Mouse (Mus musculus): ENCODE data around the gene Cavin1. TPM values are rescaled to one million over a fixed set of nuclear protein-coding genes. Genes with fewer than 3 reads are reported as not detected.

Gene Cavin1
- polyA plus RNA-seq, 1 experiment from 2014 or later: 461 TPM

DNA sequence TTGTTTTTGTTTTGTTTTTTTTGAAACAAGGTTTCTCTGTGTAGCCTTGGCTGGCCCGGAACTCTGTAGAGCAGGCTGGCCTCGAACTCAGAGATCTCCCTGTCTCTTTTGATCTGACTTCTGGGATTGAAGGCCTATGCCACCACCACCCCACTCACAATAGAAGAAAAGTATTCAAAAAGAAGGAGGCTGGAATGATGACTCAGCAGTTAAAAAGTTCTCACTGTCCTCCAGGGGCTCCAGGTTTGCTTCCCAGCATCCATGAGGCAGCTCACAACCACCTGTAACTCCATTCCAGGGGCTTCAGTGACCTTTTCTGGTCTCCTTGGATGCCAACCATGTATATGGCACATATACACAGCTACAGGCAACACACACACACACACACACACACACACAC is 28.1 kb upstream of the Cavin1 start:
- 77% methylated on average over 2 of the region's 2 CpGs for WGBS

GRCm38 (mm10) chr11:100996501-100996900 is 25.8 kb upstream of the Cavin1 start:
- ATAC-seq (ENCODE audit: low read depth): no peak

More for the DNA sequence above, 28.1 kb upstream of the Cavin1 start:
- no peaks in the 10 kb centered on the region; the same call in 1 of the 2 replicates for H3K4me1 ChIP-seq (replicated peaks; ENCODE audit: control insufficient read depth, insufficient read depth, low read length)
- H3K27me3 ChIP-seq (ENCODE audit: control insufficient read depth, insufficient read depth, low read depth, low read length): no peaks in the 10 kb centered on the region; the same call in 1 of the 2 replicates
- ATAC-seq (ENCODE audit: low read depth): no peak
- no peaks in the 10 kb centered on the region for H3K9me3 ChIP-seq (ENCODE audit: control insufficient read depth, low read length)
- no peaks in the 10 kb centered on the region for H3K36me3 ChIP-seq (ENCODE audit: control insufficient read depth, insufficient read depth, low read length)
- no peak overlapping the region for H3K4me3 ChIP-seq (ENCODE audit: low read length)
- H3K9ac ChIP-seq (ENCODE audit: low read length): no peak overlapping the region
- H3K27ac ChIP-seq (ENCODE audit: low read length): no peak overlapping the region
- H3K4me2 ChIP-seq (ENCODE audit: low read depth, low read length): no peak overlapping the region

GRCm38 (mm10) chr11:100994655-100995054 is 24.0 kb upstream of the Cavin1 start:
- H3K4me2 ChIP-seq (ENCODE audit: low read depth, low read length): no peak overlapping the region

More at GRCm38 (mm10) chr11:100996501-100996900, 25.8 kb upstream of the Cavin1 start:
- 78% methylated on average over 4 of the region's 4 CpGs for WGBS
- H3K9ac ChIP-seq (ENCODE audit: low read length): no peak overlapping the region
- H3K4me1 ChIP-seq (replicated peaks; ENCODE audit: control insufficient read depth, insufficient read depth, low read length): no peaks in the 10 kb centered on the region
- H3K27ac ChIP-seq (ENCODE audit: low read length): no peak overlapping the region
- H3K9me3 ChIP-seq (ENCODE audit: control insufficient read depth, low read length): no peaks in the 10 kb centered on the region
- no peak overlapping the region for H3K4me2 ChIP-seq (ENCODE audit: low read depth, low read length)
- H3K4me3 ChIP-seq (ENCODE audit: low read length): no peak overlapping the region
- no peaks in the 10 kb centered on the region; the same call in 1 of the 2 replicates for H3K27me3 ChIP-seq (ENCODE audit: control insufficient read depth, insufficient read depth, low read depth, low read length)
- H3K36me3 ChIP-seq (ENCODE audit: control insufficient read depth, insufficient read depth, low read length): no peaks in the 10 kb centered on the region

GRCm38 (mm10) chr11:100994233-100994632 is 23.5 kb upstream of the Cavin1 start:
- no peak for ATAC-seq (ENCODE audit: low read depth)
- no peak overlapping the region for H3K4me2 ChIP-seq (ENCODE audit: low read depth, low read length)
- 42% methylated on average over 9 of the region's 9 CpGs for WGBS

More at GRCm38 (mm10) chr11:100994655-100995054, 24.0 kb upstream of the Cavin1 start:
- WGBS: 51% methylated on average over 5 of the region's 5 CpGs
- no peak for ATAC-seq (ENCODE audit: low read depth)
- Histone ChIP-seq H3K9ac (ENCODE audit: low read length) (no peak overlapping the region), H3K4me3 (ENCODE audit: low read length) (no peak overlapping the region), H3K27ac (ENCODE audit: low read length) (no peak overlapping the region), H3K4me1 (replicated peaks; ENCODE audit: control insufficient read depth, insufficient read depth, low read length) (no peaks in the 10 kb centered on the region), H3K27me3 (ENCODE audit: control insufficient read depth, insufficient read depth, low read depth, low read length) (no peaks in the 10 kb centered on the region; the same call in 1 of the 2 replicates), H3K9me3 (ENCODE audit: control insufficient read depth, low read length) (no peaks in the 10 kb centered on the region), H3K36me3 (ENCODE audit: control insufficient read depth, insufficient read depth, low read length) (no peaks in the 10 kb centered on the region)

DNA sequence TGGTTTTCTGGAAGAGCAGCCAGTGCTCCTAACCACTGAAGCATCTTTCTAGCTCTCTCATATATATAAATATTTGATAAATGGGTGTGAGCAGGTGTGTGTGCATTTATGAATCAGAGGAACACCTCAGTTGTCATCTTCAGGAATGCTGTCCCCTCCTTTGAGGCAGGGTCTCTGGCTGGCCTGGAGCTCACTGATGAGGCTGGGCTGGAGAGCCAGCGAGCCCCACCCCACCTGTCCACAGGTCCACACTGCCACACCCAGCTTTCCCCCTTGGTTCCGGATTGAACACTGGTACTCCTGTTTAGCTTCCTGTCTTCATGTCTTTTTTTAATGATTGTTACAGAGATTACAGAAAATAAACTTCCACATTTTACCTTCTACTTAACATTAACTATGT is 22.8 kb upstream of the Cavin1 start:
- Histone ChIP-seq H3K4me3 (ENCODE audit: low read length) (no peak overlapping the region), H3K36me3 (ENCODE audit: control insufficient read depth, insufficient read depth, low read length) (no peaks in the 10 kb centered on the region), H3K4me1 (replicated peaks; ENCODE audit: control insufficient read depth, insufficient read depth, low read length) (no peaks in the 10 kb centered on the region), H3K27me3 (ENCODE audit: control insufficient read depth, insufficient read depth, low read depth, low read length) (no peaks in the 10 kb centered on the region; the same call in 1 of the 2 replicates), H3K4me2 (ENCODE audit: low read depth, low read length) (no peak overlapping the region), H3K9me3 (ENCODE audit: control insufficient read depth, low read length) (no peaks in the 10 kb centered on the region), H3K27ac (ENCODE audit: low read length) (no peak overlapping the region), H3K9ac (ENCODE audit: low read length) (no peak overlapping the region)
- ATAC-seq (ENCODE audit: low read depth): no peak
- 57% methylated on average over 2 of the region's 2 CpGs for WGBS

More at GRCm38 (mm10) chr11:100994233-100994632, 23.5 kb upstream of the Cavin1 start:
- no peaks in the 10 kb centered on the region for H3K36me3 ChIP-seq (ENCODE audit: control insufficient read depth, insufficient read depth, low read length)
- H3K4me1 ChIP-seq (replicated peaks; ENCODE audit: control insufficient read depth, insufficient read depth, low read length): no peaks in the 10 kb centered on the region
- no peak overlapping the region for H3K9ac ChIP-seq (ENCODE audit: low read length)
- H3K27ac ChIP-seq (ENCODE audit: low read length): no peak overlapping the region
- no peak overlapping the region for H3K4me3 ChIP-seq (ENCODE audit: low read length)
- no peaks in the 10 kb centered on the region for H3K9me3 ChIP-seq (ENCODE audit: control insufficient read depth, low read length)
- H3K27me3 ChIP-seq (ENCODE audit: control insufficient read depth, insufficient read depth, low read depth, low read length): no peaks in the 10 kb centered on the region; the same call in 1 of the 2 replicates

DNA sequence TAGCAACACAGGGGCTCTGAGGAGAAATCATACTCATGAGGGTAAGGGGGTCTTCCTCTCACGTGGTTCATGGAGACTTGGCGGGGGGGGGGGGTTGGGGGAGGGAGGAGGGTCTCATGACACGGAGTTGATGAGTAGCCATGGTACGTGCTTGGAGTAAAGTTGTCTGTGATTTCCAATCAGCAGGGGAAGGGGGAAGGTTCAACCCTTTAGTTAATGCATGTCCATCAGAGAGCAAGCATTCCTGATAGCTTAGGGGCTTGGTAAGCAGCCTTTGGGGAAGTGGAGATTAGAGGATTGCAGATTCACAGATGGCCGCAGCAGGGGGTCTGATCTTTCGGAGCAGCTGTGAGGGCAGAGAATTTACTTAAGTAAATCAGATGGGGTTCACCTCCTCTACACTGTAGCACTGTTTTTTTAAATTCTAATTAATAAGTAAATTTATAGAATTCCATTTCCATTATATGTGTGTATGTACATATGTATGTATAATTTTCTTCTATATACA is 20.4 kb upstream of the Cavin1 start:
- H3K4me3 ChIP-seq (ENCODE audit: low read length): no peak overlapping the region
- no peaks in the 10 kb centered on the region; the same call in 1 of the 2 replicates for H3K27me3 ChIP-seq (ENCODE audit: control insufficient read depth, insufficient read depth, low read depth, low read length)
- no peaks in the 10 kb centered on the region for H3K4me1 ChIP-seq (replicated peaks; ENCODE audit: control insufficient read depth, insufficient read depth, low read length)
- 24% methylated on average over 6 of the region's 6 CpGs for WGBS
- H3K9me3 ChIP-seq (ENCODE audit: control insufficient read depth, low read length): no peaks in the 10 kb centered on the region
- ATAC-seq (ENCODE audit: low read depth): no peak
- H3K27ac ChIP-seq (ENCODE audit: low read length): no peak overlapping the region
- H3K36me3 ChIP-seq (ENCODE audit: control insufficient read depth, insufficient read depth, low read length): no peaks in the 10 kb centered on the region
- H3K9ac ChIP-seq (ENCODE audit: low read length): no peak overlapping the region
- no peak overlapping the region for H3K4me2 ChIP-seq (ENCODE audit: low read depth, low read length)

GRCm38 (mm10) chr11:100989666-100990065 is 19.0 kb upstream of the Cavin1 start:
- H3K4me1 ChIP-seq (replicated peaks; ENCODE audit: control insufficient read depth, insufficient read depth, low read length): no peaks in the 10 kb centered on the region
- H3K36me3 ChIP-seq (ENCODE audit: control insufficient read depth, insufficient read depth, low read length): no peaks in the 10 kb centered on the region
- ATAC-seq (ENCODE audit: low read depth): no peak
- no peak overlapping the region for H3K4me2 ChIP-seq (ENCODE audit: low read depth, low read length)
- H3K9ac ChIP-seq (ENCODE audit: low read length): no peak overlapping the region
- H3K27me3 ChIP-seq (ENCODE audit: control insufficient read depth, insufficient read depth, low read depth, low read length): no peaks in the 10 kb centered on the region
- 63% methylated on average over 2 of the region's 2 CpGs for WGBS
- H3K4me3 ChIP-seq (ENCODE audit: low read length): no peak overlapping the region
- no peaks in the 10 kb centered on the region for H3K9me3 ChIP-seq (ENCODE audit: control insufficient read depth, low read length)
- H3K27ac ChIP-seq (ENCODE audit: low read length): no peak overlapping the region

- no peaks in the 10 kb centered on the region for H3K27me3 ChIP-seq (ENCODE audit: control insufficient read depth, insufficient read depth, low read depth, low read length)
- no peak overlapping the region for H3K9ac ChIP-seq (ENCODE audit: low read length)
- ATAC-seq (ENCODE audit: low read depth): no peak
- 82% methylated on average over 3 of the region's 3 CpGs for WGBS
- no peaks in the 10 kb centered on the region for H3K36me3 ChIP-seq (ENCODE audit: control insufficient read depth, insufficient read depth, low read length)
- no peak overlapping the region for H3K27ac ChIP-seq (ENCODE audit: low read length)
- no peak overlapping the region for H3K4me2 ChIP-seq (ENCODE audit: low read depth, low read length)
- H3K9me3 ChIP-seq (ENCODE audit: control insufficient read depth, low read length): no peaks in the 10 kb centered on the region
- H3K4me3 ChIP-seq (ENCODE audit: low read length): no peak overlapping the region
- no peaks in the 10 kb centered on the region for H3K4me1 ChIP-seq (replicated peaks; ENCODE audit: control insufficient read depth, insufficient read depth, low read length)
These were observed 18.0 kb upstream of the Cavin1 start for GRCm38 (mm10) chr11:100988674-100989073.

- Histone ChIP-seq H3K4me2 (ENCODE audit: low read depth, low read length) (no peak overlapping the region), H3K9ac (ENCODE audit: low read length) (no peak overlapping the region), H3K36me3 (ENCODE audit: control insufficient read depth, insufficient read depth, low read length) (no peaks in the 10 kb centered on the region), H3K27ac (ENCODE audit: low read length) (no peak overlapping the region), H3K27me3 (ENCODE audit: control insufficient read depth, insufficient read depth, low read depth, low read length) (no peaks in the 10 kb centered on the region), H3K4me1 (replicated peaks; ENCODE audit: control insufficient read depth, insufficient read depth, low read length) (peaks cover 3% of the 10 kb centered on the region; the same call in 1 of the 2 replicates), H3K9me3 (ENCODE audit: control insufficient read depth, low read length) (no peaks in the 10 kb centered on the region), H3K4me3 (ENCODE audit: low read length) (no peak overlapping the region)
- WGBS: 47% methylated on average over 3 of the region's 3 CpGs
- ATAC-seq (ENCODE audit: low read depth): no peak
These were observed 14.9 kb upstream of the Cavin1 start for GRCm38 (mm10) chr11:100985607-100986006.

DNA sequence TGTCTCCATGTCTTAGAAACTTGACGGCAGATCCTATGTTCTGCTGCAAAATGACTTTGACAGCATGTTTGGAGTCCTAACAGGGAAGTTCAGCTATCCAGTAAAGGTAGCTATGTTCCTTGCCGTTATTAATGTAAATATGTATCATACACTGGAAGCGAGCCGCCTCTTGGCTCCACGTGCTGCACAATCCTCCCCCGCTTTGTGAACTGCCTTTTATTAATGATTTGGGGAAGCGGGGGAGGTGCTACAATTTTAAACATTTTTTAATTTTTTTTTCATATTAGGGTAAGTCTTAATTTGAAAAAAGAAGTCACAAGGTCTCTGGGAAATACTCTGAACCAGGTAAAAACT is 13.1 kb upstream of the Cavin1 start:
- 49% methylated on average over 7 of the region's 7 CpGs for WGBS
- Histone ChIP-seq H3K27ac (ENCODE audit: low read length) (no peak overlapping the region), H3K4me2 (ENCODE audit: low read depth, low read length) (no peak overlapping the region), H3K9ac (ENCODE audit: low read length) (no peak overlapping the region), H3K4me1 (replicated peaks; ENCODE audit: control insufficient read depth, insufficient read depth, low read length) (peaks cover 9% of the 10 kb centered on the region), H3K36me3 (ENCODE audit: control insufficient read depth, insufficient read depth, low read length) (no peaks in the 10 kb centered on the region), H3K9me3 (ENCODE audit: control insufficient read depth, low read length) (no peaks in the 10 kb centered on the region), H3K4me3 (ENCODE audit: low read length) (no peak overlapping the region), H3K27me3 (ENCODE audit: control insufficient read depth, insufficient read depth, low read depth, low read length) (no peaks in the 10 kb centered on the region)
- no peak for ATAC-seq (ENCODE audit: low read depth)

All from lung, embryonic 16.5 days (tissue).